Mouse (Mus musculus) lung, adult 18-20 months (tissue): ENCODE results near the gene Tdp2.

Experiments used
- DNase-seq, 2 experiments: peaks; one replicate each; pipeline ENCODE4 v3.0.0; 2022; ENCODE audit warnings: mixed read lengths in 2 of 2

Gene Tdp2

DNA sequence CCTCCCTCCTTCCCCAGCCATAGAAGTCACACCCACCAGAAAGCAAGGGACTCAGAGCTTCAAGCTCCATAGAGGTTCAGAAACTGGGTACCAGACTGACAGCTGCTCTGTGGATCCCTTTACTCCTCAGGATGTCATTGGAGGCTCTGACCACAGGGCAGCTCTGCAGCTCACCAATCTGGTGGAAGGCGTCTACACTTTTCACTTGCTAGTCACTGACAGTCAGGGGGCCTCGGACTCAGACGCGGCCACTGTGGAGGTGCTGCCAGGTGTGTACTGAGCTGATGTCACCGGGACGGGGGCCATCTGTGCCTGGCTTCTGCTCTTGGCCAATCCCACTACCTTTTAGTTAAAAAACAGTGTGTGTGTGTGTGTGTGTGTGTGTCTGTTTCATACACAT is 50.9 kb downstream of the Tdp2 start:
- DNase-seq: peak; percentile 6 to 13

DNA sequence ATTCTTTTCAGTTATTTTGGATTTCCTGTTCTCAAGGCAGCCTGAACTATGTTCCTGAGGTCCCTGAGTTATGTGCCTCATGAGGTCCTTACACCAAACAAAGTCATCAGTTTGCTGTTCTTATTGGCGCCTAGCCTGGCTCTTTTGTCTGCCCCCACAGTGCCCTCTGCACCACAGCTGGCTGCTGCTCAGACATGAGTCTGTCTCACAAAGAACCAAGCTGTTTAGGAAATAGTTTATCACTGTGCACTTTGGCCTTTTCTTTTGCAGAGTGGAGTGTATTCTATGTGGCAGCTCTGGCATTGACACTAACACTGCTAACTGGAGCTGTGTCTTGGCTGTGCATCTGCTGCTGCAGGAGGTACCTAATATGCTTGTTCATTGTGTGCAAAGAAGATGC is 58.1 kb downstream of the Tdp2 start:
- no peak for DNase-seq
